Mouse (Mus musculus) spleen, postnatal 36 days (tissue): ENCODE data around the gene Dennd2a.

ENCODE experiments used
- DNase-seq, 2 experiments: peaks; one replicate each; pipeline ENCODE4 v3.0.0; 2022; ENCODE audit warnings: low spot score in 2 of 2, mixed read lengths in 1 of 2

The Dennd2a gene

DNA sequence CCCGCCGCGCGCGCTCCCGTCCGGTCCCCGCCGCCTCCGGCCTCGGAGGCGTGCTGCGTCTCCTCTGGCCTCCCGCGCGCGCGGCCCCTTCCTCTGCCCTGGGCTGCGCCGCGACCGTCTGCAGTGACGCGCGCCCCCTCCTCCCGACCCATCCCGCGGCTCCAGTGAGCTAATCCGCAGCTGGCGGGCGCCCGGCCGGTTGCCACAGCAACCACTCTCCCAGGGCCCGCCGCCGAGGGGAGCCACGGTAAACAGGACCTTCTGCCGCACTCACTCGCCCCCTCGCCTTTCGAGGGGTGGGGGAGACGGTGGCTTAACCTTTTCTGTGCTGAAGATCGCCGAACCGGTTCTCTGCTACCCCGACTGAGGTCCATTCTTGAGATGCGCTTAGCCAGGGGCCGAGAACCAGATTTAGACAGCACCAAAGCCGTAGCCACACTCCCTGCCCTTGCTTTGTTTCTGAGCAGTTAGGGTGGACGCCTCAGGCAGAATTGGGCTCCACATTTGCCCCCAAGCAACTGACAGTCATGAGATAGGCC is at the start of gene Dennd2a:
Gene Dennd2a, minus strand, starts transcription at position 145 of the 539 bp plus-strand sequence.
- DNase-seq: no peak

DNA sequence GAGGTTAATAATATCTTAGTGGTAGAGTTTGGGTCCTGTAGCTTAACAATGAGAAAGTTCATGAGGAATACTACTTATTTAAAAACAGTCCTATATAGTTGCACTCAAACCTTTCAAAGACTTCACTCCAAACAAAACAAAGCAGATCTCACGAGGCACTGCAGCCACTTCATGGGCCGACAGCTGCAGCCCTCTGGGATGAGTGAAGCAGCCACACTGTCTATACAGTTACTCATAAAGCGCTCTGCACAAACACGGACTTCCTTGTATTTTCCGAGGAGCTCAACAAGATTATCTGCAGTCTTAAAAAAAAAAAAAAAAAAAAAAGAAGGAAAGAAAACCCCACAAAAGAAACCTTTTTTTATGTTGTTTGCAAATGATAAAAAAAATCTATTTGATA is 49.7 kb upstream of the Dennd2a start:
- no peak for DNase-seq

DNA sequence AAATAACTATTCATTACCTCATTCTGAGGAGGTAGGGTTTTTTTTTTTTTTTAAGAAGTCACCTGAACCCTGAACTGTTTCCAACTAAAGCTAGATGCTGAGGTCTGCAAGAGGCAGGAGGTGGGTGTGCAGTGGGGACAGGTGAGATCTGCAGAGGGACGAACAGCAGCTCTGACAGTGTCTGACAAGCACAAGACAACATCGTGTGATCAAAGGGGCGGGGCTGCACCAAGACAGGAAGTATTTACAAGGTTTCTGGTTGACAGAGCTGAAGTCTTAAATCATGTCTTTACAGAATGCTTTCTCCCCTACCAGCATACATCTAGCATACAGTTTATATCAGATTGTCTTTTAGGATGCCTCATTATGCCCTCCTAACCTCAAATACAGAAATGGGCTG is 49.2 kb upstream of the Dennd2a start:
- peak; percentile 47 to 48 for DNase-seq

DNA sequence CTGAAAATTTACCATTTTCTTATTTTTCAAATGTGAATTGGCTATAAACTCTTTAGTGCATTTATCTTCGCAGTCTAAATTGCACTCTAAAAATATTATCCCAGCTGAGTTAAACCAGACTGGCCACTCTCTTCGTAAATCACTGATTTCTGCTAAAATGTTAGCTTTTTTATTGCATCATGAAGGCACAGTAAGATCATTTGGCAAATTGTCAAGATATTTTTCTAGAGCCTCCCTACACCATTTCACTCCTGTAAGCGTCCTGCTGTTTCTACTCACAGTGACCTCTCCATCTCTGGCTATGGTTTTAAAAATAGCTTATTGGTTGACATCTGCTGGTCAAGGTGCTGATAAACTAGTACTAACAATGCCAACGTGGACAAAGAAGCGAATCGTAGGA is 48.4 kb upstream of the Dennd2a start:
- DNase-seq: no peak

DNA sequence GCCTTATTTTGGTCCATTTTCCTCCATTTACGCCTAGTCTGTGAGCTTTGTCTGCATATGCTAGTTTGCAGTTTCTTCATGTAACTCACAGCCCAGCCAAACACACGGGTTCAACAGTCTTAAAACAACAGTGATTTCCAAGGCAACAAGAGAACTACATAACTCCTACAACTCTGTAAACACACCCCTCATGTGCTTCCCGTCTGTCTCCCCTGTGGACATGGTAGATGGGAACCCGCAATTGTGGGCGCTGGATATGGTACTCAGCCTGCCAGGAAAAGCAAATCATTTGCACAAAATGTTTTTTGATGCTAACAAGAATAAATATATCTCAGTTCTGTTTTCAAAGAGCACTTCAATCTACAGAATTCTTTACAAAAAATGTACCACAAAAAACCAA is 46.9 kb upstream of the Dennd2a start:
- DNase-seq: no peak

DNA sequence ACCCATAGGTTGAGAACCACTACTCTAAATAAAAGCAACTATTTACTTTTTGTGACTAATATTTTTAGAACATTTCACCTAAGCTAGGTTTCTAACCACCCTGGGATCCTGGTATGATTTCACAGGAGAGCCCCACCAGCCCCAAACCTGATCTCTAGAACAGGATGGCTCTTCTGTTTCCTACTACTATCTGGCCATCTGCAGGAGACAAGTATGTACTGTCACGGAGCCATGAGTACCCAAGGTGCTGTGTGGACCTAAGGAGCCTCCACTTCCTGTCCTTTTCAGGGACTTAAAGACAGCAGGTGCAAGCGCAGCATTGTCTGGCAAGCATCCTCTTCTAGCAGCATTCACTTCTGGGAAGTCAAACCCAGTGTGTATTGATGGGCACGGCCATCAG is 44.2 kb upstream of the Dennd2a start:
- no peak for DNase-seq

DNA sequence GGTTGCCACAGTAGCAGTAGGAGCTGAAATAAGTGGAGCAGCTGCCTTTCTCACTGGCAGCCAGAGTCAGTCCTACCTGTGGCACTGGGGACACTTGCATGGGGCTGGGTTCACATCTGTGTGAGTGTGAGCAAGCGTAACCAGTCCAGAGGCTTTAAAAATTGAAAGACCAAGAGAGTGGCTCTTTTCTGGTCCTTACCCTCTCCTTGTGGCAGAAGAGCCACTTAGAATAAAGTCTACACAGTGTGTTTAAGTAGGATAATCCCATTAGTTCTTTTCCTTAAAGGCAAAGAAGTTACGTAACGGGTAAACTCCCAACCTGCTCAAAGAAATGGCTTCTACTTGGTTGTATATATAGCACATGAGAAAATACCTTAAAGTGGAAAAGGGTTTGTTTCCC is 43.2 kb upstream of the Dennd2a start:
- no peak for DNase-seq

DNA sequence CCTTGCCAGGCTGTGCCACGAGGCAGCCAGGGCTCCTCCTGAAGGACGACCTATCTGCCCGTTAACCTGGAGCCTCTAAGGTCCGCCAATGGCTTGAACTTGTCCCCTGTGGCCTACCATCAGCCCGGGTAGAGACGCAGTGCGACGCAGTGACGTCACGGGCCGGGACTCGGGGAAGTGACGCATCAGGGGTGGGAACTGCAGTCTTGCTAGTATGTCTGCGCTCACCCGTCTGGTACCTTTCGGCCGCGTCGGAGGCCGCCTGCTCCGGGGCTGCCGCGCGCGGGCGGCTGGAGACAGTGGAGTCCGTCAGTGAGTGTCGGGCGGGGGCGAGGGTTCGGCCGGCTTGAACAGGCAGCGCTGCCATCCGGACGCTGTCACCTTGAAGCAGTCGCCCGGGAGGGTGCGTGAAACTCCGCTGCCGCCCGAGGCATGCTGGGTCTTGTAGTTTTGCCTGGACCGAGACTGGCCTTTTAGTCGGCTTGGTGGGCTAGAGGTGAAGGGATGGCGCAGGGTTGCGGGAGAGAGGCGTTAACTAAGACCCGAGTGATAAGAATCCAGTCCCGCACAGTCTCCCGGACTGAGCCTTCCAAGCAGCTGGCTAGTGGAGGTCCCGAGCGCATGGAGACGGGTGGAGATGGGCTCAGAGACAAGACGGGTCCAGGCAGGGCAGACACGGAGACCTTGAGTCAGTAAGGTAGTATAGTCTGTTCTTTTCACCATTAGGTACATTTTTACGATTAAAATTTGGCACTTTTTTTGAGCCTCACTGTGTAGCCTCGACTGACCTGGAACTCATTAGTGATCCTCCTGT is 34.9 kb upstream of the Dennd2a start, which contains the start of gene Ndufb2:
Gene Ndufb2, plus strand, starts transcription at position 174 of the 814 bp plus-strand sequence.
- DNase-seq: peak; percentile 91 to 93

DNA sequence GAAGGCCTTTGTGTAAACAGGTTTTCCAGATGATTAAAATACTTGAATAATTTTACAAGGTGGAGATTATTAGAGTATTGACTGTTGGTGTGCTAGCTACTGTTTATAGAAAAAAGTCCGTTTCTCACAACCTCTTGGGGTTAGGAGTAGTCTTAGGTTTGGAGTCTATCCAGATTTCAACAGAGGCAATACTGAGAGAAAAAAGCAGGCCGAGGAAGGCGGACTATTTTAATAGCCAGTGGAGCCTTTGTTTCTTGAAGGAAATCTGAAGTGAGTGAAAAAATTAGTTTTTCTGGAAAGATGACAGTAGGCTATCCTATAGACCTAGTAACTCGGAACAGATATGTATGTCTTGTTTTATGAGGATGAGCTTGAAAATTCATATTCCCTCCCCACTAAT is 33.8 kb upstream of the Dennd2a start:
- no peak for DNase-seq

DNA sequence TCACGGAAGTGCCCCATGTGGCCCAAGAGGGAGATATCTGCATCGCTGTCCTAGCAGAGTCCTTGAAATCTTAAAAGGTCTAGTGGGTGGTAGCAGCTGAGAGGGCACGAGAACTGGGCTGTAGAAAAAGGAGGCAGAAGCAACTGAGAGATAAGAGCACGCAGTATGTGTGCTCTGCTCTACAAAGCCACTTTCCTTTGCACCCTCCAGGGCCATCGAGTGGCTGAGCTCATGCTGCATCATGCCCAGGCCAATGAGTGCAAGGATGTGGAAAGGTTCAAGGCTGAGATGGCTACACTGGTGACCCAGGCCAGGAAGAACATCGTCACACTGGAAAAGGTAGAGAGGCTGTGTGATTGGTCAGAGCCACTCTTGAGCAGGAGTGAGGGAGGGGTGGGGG is 27.9 kb upstream of the Dennd2a start, which contains the start of gene Gm42420:
Gene Gm42420, plus strand, starts transcription at position 237 of the 400 bp plus-strand sequence.
- no peak for DNase-seq

DNA sequence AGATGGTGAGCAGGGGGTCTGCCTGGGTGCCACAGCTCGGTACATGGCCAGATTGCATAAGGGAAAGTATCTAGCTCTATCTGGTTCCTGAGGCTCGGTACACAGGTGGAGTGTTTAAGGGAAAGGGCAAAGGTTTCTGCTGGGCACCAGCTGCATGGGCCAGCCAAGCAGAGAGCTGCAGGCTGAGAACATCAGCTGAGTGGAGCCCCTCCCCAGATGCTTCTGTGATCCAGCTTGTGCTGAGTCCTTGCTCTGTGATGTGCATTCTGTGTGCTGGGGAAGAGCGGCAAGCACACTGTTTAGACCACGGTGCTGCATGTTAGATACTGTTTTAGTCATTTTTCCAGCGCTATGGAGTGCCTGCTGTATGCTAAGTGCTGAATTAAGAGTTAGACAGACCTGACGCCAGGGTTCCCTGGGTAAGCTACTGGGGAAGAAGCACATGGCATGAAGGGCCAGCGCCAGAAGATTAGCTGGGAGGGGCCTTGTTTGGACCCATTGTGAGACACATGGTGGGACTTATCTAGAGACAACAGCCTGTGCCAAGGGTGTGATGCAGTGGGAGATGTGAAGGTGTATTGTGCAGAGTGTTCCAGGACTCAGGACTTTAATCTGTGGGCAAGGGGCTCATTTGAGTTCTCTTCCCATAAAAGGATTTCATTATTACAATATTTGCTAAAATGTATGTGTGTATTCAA is 23.6 kb upstream of the Dennd2a start:
- DNase-seq: no peak

DNA sequence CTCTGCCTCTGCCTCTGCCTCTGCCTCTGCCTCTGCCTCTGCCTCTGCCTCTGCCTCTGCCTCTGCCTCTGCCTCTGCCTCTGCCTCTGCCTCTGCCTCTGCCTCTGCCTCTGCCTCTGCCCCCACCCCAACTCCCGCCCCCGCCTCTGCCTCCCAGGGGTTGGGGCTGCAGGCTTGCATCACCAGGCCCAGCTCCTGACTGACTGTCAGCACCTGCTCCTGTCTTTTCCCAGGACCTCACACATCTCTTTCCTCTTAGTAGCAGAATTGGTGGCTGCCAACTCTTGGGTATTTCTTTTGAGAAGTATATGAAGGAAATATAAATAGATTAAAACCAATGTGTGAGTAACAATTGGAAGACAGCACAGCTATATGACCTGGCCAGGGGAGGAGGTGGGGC is 22.9 kb upstream of the Dennd2a start:
- no peak for DNase-seq

DNA sequence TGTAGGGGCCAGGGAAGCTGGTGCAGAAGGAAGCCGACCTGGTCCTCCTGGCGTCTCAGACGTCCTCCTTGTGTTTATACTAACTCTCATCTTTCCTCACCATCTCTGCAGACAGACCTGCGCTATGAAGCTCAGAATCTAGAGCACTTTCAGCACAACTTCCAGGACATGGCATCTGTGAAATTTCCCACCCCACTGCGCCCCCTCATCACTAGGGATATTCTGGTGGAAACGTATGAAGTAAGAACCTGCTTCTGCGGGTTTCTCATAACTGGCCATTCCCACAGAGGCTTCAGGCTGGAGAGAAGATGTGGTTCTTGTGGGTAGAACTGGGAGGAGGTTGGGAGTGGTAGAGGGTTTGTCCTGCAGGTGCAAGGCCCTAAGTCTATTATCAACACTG is 21.9 kb upstream of the Dennd2a start:
- no peak for DNase-seq

DNA sequence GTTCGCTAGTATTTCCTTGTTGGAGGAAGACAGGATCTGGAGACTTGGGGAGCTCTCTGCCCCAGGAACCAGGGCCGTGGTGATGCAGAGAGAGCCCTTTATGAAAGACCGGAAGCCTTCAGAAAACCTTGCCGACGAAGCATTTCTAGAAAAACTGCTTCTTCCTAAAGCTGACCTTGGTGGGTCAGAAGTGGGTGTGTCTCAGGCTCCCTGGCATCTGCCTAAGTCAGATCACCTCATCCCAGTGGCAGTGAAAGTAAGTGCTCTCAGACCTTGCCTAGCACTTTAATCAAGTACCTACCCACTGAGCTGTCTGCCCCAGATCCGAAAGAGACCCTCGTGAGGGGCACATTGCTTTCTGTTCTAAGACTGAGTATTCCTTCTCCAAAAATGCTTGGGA is 17.3 kb upstream of the Dennd2a start:
- DNase-seq: no peak

DNA sequence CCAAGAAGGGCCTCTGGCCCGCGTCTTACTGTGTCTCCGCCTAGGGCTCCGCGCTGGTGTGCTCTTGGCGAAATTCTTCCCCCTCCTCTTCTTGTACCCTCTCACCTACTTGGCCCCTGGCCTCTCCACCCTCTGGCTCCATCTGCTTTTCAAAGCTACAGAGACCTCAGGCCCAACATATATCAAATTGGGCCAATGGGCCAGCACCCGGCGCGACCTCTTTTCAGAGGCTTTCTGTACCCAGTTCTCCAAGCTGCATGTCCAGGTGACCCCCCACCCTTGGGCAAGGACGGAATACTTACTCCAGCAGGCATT is 16.8 kb upstream of the Dennd2a start:
- DNase-seq: no peak

DNA sequence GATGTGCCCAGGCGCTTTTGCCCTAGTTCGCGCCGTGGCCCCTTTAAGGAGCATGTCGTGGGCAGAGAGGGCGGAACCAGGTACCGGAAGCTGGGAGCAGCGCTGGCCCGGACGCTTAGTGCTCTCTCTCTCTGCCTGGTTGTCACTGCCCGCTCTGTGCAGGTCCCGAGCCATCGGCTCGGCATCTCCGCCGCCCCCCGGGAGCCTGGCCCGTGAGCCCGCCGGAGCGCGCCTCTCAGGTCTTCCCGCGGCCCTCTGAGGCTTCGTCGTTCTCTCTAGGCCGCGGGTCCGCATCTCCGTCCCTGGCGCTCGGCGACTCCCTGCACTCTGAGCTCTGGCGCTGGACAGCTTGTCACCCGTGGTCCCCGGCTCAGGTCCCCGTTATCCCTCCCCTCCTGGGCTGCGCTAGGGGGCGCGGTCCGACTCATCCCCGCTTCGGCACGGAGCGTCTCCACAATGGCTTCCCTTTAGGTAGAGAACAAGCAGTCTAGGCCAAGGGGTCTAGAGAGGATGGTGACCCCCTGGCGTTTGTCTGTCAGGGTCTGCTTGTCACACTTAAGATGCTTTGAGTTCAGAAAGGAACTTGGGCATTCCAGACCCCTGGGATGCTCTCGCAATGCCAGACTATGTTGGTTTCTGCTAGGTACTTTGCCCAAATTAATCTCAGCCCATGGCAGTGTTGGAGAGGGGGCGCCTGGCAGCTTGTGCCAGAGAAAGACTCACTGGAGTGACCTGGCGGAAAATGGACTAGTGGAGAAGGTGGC is 16.3 kb upstream of the Dennd2a start, which contains the start of gene Adck2:
Gene Adck2, plus strand, starts transcription at position 83 of the 764 bp plus-strand sequence.
- DNase-seq: peak; percentile 84

DNA sequence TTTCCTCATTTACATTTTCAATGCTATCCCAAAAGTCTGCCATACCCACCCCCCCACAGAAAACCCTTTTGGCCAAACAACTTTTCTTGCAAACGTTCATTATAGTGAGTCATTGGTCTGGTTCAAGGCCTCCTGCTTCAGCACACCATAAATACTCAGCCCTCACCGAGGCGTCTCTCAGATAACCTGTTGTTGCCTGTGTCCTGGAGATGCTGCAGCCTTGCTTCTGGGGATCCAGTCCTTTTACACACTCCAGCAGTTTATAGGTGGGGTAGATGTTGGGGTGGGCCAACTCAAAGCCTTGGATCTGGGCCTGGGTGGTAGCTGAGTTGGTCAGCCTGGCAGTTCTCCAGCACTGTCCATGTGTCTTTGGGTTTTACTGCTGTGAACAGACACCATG is 12.8 kb upstream of the Dennd2a start:
- DNase-seq: no peak

DNA sequence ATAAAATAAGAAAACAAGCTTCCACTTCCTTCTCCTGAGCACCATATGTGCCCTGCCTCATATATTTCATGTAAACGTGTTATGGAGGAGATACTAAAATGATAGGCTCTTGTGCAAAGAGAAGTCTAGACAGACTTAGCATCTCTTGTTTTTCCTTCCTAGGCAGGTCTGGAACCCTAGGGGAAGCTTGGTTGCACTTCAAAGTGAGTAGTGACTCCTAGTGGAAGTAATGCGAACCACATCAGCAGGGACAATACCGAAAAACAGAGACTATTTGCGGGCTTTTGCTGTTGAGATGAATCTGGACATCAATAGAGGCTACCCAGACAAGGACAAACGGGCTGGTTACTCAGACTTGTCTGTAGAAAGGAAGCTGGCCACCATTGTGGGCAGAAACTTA is 9.9 kb upstream of the Dennd2a start:
- DNase-seq: no peak

DNA sequence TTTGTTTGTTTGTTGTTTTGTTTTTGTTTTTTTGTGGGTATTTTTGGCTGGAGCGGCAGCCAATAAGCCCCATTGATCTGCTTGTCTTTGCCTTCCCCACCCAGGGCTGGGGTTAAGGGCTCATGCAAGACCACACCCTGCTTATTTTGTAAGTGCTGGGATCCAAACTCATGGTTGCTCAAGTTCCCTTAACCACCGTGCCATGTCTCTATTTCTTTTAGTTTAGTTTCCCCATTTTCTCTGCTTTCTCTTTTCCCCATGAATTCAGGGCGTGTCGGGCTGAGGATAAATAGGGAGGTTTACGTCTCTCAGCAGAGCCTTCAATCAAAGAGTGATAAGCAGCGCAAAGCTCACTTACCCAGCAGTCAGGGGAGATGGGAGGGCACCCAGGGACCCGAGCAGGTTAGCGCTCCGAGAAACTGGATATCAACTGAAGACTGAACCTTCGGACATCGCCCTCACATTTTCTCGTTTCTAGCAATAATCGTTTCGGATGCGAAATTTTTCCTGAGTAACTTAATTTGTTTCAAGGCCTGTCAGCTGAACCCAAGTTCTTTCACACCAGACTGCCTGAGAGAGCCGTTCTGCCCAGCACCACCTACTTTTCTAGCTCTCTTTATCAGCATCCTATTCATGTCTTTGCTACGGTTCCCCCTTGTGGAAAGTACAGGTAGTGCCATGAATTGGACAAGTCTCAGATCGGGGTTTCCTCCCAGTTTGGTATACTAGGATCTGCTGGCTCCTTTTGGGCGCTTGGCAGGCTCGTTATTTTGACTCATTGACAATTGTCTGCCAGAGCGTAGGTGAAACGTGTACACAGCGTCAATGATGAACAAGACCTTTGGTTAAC is 4.7 kb upstream of the Dennd2a start:
- DNase-seq: peak; percentile 52 to 74

DNA sequence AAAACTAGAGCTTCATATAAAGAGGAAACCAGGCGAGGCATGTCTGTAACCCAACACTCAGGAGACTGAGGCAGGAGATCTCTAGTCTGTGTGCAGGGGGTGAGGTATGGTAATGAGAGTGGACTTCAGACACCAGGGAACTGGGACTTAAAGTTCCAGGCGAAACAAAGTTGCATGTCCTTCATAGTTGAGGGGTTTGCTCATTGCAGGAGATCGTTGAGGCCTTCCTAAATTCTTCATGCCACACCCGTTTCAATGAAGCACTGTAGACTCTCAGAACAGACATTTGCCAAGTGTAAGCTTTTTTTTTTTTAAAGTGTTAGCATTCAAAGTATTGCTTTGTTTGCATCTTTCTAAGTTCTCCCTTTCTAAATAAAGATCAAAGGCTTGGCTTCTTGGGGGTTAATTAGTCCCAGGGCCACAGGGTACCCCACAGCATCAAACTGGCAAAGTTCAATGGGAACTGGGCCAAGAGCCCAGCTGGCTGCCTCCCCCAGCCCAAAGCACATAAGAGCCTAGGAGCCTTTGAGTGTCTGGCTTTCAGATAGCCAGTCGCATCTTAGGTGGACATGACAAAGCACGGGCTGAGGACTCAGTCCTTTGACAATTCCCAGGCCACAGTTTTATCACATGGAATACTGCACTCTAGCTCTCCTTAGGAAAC is 1.7 kb upstream of the Dennd2a start:
- DNase-seq: no peak
